Mouse (Mus musculus) lung, adult 10 weeks (tissue): Measurements from ENCODE around the gene Brat1. TPM values are rescaled to one million over a fixed set of nuclear protein-coding genes. Genes with fewer than 3 reads are reported as not detected.

Source experiments
- polyA plus RNA-seq: library from polyadenylated mRNA; stranded (reverse); fragments of 350-450 nt; fragmentation: Illumina TruSeq; extraction: RNeasy Lipid Tissue Mini Kit (QIAGEN cat#74804); gene quantifications from one replicate; pipeline ENCODE4 v1.2.3, GENCODE M21; 2014; ENCODE audit warnings: low read depth, low replicate concordance; ENCODE audit not compliant: insufficient read depth

Brat1 gene
- 6.4 TPM for polyA plus RNA-seq

GRCm38 (mm10) chr5:140704378-140705251 is at the start of gene Brat1:
Gene Brat1 (plus strand): TSS chr5:140705011.

GRCm38 (mm10) chr5:140702103-140702513 is 2.7 kb upstream of the Brat1 start, which contains the start of gene Iqce:
Gene Iqce (minus strand): TSS chr5:140702378.

GRCm38 (mm10) chr5:140723822-140724221 is 19.0 kb downstream of the Brat1 start, which contains the start of gene Amz1:
Gene Amz1 (plus strand): TSS chr5:140724127.

Other genes starting within 250 kb of the Brat1 start
- 21.9 TPM for gene Chst12, start 199.5 kb upstream of the Brat1 start, polyA plus RNA-seq
- not detected for gene Grifin, start 139.9 kb upstream of the Brat1 start, polyA plus RNA-seq
- 40.2 TPM for gene Lfng, start 97.7 kb upstream of the Brat1 start, polyA plus RNA-seq
- 18.1 TPM for gene Ttyh3, start 56.0 kb upstream of the Brat1 start, polyA plus RNA-seq
- gene Iqce, start 2.6 kb upstream of the Brat1 start, polyA plus RNA-seq, result 8.5 TPM
- 7.7 TPM for gene Amz1, start 19.1 kb downstream of the Brat1 start, polyA plus RNA-seq
- gene Gna12, start 125.4 kb downstream of the Brat1 start, polyA plus RNA-seq, result 42.2 TPM